Mouse (Mus musculus): ENCODE measurements around the gene Dnajb14.

- TF ChIP-seq POLR2A (IDR thresholded peaks at IDR 0.05; ENCODE audit: control insufficient read depth, extremely low read depth, insufficient read depth, low read length, poor library complexity), result no peak
- TF ChIP-seq CTCF (IDR thresholded peaks at IDR 0.05; ENCODE audit: borderline replicate concordance, control insufficient read depth, extremely low read depth, insufficient read depth, low read length, poor library complexity), result no peak
Measured at GRCm38 (mm10) chr3:137958352-137958751, 90.9 kb downstream of the Dnajb14 start.

All from thymus, adult 2 months (tissue).